Mouse (Mus musculus) spleen, embryonic (tissue): ENCODE data around the gene P2rx7.

Experiments
- CTCF ChIA-PET: fragments of 350-600 bp; sonication (Branson Sonifier 250); formaldehyde crosslinking; loops from one replicate; lab custom pipeline; 2022; lab: Charles Lee

P2rx7 gene

DNA sequence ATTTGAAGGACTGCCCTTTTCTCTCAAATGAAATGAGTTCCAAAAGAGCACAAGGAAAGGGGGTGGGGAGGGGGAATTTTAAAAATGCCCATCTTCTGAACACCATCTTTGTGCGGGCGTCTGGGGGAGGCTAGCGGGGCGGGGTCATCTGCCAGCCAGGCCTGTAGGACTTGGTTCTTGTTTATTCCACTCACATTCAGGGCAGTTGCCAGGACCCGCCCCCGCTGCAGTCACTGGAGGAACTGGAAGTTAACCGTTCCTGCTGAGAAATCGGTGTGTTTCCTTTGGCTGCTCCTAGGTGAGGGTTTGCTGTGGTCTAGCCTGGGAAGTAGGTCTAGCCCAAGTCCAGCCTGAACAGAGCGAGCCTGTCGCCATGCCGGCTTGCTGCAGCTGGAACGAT, at the start of gene P2rx7:
P2rx7 (plus strand) TSS at position 211 of the 400 bp plus-strand sequence.
- CTCF ChIA-PET, result no interaction called here

DNA sequence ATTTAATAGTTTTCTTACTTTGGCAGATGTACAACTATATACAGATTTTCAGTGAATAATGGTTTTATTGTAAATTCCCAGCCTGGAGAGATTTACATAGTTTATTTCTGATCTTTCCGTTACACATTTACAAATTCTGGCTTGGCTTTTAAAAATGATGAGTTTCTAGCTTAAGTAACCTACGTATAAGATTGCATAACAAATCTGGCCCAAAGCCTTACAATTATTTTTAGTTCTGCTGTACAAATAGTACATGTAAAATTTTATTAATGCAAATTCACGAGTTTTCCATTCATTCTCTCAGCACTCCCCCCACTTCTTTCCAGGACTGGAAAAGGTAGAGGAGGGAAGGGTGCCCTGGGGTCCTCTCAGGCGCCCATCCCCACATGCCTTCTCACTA, 48.2 kb upstream of the P2rx7 start:
- CTCF ChIA-PET, result no interaction called here

DNA sequence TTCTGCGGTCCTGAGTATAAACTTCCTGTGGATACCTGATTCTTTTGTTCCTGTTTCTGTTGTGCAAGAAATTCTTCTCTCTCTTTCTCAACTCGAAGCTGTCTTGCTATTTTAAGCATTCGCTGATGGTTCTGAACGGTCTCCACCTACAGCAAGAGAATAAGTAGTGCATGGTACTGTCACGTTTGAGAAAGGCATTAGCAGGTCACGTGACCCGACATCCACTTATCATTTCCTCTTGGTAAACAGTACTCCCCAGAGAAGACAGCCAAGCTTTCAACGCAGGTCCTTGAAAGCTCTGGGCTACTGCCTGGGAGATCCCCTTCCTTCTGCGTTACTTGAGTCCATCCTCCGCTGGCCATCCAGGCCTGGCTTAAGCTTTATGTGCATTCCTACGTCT, 41.5 kb upstream of the P2rx7 start:
- CTCF ChIA-PET, result interaction anchor here (0.6 to 0.7 kb wide), 2 partner anchors 291 to 425 kb away, joined by 3 to 4 read pairs; no protein-coding TSS in a partner anchor

DNA sequence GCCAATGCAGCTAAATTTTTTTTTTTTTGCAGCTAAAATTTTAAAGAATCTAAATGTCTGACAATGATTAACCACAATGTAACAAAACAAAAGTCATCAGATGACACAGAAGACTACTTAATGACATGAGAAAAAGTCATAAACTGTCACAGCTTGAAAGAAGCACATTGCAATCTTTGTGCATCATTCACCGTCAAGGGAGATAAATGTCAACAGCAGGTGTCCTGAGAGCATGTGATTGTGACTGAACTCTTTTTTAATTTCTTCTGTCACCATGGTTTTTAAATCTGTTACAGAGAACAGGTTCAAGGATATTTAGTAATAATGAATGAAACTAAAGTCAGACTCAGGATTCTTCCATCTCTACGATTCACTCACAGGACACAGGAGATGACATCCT, 38.8 kb upstream of the P2rx7 start:
- CTCF ChIA-PET, result interaction anchor here (0.6 kb wide), 1 partner anchor 132 kb away, joined by 5 read pairs; no protein-coding TSS in a partner anchor

DNA sequence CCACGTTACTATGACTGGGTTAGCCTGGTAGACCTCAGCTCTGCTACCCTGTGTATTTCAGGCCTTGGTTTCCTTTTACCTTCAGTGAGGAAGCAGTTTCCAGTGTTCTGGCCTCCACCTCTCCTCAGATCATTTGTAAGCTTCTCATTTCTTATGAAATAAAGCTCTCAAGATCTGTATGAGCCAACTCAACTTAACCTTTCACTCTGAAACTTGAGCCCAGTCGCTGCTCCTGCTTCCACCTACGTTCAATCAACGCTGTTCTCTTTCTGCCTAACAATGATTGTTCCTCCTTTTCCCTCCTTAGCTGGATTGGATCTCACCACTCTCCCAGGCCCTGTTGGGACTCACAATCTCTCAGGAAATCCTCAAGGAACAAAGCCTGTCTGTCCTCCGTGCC, 32.1 kb upstream of the P2rx7 start:
- CTCF ChIA-PET, result no interaction called here

DNA sequence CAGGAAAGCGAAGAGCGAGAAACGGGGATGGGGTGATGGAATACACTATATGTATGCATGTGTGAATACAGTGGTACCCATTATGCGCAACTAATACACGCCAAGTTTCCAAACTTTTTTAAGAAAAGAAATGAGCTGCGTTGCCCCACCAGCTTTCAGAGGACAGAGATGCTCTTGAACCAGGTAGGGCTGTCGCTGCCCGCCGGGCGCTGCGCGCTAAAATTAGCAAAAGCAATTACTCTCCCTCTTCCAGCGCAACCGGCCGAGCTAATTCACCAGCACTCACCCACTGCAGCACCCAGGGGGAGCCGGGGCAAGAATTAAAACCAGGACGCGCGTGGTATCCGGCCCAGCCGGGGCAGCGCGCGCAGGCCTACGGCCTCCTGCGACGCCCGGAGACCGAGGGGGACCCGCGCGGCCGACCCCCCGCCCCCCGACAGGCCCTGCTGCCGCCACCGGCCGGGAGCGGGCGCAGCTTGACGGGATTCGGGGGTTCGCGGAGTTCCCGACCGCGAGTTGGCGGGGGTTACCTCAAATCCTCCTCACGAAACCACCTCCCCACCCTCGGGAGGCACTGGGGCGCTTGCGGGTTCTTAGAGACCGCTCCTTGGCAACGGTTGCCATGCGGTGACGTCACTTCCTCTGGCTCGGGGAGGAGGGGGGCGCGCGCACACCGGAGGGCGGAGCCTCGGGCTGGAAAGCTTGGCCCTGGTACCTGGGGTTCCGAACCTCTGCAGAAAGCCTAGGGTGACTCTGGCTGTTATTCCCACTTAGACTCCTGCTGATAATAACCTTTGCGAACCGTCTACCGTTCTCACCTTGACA, 29.6 kb upstream of the P2rx7 start, which contains the start of gene Ift81:
Ift81 (minus strand) TSS at position 611 of the 825 bp plus-strand sequence.
- CTCF ChIA-PET, result interaction anchor here (0.6 kb wide), 1 partner anchor 356 kb away, joined by 3 read pairs; no protein-coding TSS in a partner anchor

DNA sequence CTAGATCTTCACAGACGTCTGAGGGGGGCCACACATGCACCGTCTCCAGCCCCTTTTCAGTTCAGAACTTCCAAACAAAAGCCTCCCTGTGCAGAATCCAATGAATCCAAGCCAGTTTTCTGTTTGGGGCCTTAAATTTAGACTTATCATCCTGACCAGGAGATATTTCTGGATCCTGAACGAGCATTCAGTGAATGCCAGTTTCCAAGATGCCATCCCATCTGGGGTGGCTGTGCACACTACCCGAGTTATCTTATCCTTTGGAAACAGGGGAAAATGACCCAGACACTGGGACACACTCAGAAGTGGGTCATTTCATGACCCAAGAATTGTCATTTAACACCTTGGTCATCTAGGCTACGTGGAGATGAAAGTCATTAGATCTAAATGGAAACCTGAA, 26.0 kb upstream of the P2rx7 start:
- CTCF ChIA-PET, result interaction anchor here (0.6 kb wide), 1 partner anchor 149 kb away, joined by 4 read pairs; no protein-coding TSS in a partner anchor

DNA sequence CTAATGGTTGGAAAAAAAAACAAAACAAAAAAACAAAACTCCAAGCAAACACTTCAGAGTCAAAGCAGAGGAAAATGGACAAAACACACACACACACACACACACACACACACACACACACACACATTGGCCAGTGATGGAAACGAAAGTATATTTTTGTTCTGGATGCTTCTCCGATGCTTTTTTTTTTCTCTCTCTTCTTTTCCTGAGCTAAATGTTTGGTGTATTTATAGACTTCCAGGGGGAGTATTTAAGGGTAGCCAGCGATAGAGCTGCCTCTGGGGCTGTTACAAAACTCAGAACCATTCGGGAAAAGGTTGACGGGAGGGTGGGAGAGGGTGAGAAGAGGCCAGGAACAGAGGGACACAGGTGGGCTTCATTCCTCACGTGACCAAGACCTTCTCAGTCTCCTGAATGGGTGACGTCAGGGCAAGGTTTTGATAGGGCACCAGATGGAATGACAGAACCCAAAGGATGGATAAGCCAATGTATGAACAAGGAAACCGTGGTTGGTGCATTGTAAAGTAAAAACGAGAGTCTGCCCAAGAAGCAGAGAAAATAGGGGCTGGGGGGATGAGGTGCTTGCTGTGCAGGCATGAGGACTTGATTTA, 23.9 kb upstream of the P2rx7 start:
- CTCF ChIA-PET, result interaction anchor here (0.6 to 0.7 kb wide), 2 partner anchors 594 to 1084 kb away, joined by 6 to 7 read pairs; no protein-coding TSS in a partner anchor

DNA sequence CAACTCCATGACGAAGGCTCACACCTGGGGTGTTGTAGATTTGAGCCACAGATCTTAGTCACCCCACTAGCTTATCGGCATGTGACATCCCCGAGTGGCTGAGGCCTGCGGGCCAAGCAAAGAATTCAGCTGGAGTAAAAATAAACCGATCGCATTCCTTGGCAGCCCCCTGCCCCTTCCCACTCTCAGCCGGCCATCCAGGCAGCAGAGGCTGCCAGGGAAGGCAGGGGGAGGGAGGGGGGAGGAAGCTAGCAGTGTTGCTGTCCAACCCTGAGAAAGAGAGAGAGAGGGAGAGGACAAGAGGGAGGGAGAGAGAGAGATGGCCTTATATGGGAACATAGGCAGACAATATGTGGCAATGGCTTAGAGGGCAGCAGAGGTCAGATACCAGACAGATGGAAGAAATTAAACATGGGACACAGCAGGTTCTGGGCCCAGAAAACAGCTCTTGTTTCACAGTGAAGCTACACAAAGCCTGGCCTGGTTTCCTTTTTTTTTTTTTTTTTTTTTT, 22.3 kb upstream of the P2rx7 start:
- CTCF ChIA-PET, result interaction anchor here (0.7 to 1.1 kb wide), 3 partner anchors 60 to 112 kb away, joined by 4 to 10 read pairs (median 5); no protein-coding TSS in a partner anchor

DNA sequence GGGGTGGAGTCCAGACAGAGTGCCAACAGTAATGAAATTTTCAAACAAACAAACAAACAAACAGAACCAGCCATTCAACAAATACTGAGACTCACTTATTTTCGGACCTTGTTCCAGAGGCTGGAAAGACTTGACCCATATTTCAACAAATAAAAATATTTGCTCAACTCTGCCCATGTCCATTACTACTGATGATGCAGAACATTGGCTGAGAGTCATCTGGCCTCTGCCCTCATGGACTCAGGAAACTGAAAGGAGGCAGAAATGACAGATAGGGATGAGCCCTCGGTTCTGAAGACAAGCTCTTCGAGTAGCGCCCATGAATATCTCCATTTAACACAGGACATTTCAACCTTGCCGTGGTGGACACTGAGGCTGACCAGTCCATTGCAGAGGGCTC, 21.2 kb upstream of the P2rx7 start:
- CTCF ChIA-PET, result no interaction called here

DNA sequence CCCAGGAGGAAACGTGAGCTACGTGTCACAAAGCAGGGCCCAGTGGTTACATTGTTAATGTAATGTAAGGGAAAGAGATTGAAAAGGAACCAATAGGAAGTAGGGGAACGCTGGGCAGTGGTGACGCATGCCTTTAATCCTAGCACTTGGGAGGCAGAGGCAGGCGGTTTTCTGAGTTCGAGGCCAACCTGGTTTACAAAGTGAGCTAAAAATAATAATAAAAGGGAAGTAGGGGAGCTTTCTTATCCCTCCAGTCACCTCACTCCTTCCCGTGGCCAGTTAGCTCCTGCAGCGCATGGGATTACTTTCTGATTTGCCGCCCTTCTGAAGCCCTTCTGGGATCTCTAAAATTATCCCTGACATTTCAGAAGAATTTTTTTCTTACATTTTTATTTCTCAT, 19.9 kb upstream of the P2rx7 start:
- CTCF ChIA-PET, result no interaction called here

DNA sequence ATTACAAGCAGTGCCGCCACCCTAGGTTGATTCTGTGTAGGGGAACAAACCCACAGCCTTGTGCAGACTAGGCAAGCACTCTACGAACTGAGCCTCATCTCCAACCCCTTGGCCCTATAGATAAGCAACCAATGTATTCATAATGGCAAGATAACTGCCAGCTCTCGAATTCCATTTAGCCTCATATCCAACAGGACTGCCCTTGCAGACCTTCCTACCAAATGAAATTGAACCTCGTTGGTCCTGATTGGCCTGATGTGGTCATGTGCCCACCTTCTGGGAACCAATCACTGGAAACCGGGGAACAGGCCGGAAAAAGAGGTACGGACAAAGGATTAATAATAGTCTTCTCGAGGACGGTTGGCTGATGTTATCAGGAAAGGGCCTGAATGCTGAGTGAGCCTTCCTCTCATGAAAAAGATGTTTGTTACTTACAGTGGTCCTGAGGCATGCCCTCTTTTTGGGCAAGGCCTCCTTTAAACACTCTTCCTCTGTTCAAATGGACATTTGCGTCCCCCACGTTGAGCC, 18.7 kb upstream of the P2rx7 start:
- CTCF ChIA-PET, result interaction anchor here (0.6 kb wide), 1 partner anchor 535 kb away, joined by 6 read pairs; no protein-coding TSS in a partner anchor

DNA sequence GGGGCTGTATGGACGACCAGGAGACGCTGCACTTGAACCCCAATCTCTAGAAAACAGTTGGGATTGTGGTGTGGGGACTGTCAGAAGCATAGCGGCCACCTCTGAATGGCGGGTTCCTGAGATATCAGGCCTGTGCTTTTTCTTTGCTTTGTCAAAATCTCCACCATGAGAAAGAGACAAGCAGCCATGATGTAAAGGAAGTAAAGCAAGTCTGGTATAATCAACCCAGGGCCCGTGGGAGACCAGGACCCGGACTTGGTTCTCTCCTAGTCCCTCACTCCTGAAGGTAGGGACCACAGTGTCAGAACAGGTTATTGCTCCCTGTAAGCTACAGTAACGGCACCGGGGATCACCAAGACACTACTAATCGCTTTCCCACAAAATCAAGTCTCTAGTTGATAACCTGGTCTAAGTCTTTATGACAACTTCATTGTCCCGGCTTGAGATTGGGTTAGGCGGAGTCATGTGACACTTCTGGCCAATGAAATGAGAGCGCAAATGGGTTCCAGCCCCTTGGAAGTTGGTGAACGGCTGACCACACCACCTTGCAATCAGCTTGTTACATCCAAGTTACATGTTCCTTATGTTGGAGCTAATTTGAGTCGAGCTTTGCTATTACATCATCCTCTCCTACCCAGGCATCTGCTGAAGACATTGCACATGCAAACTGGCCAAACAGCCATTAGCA, 18.0 kb upstream of the P2rx7 start:
- CTCF ChIA-PET, result interaction anchor here (0.6 kb wide), 1 partner anchor 77 kb away, joined by 3 read pairs; no protein-coding TSS in a partner anchor

DNA sequence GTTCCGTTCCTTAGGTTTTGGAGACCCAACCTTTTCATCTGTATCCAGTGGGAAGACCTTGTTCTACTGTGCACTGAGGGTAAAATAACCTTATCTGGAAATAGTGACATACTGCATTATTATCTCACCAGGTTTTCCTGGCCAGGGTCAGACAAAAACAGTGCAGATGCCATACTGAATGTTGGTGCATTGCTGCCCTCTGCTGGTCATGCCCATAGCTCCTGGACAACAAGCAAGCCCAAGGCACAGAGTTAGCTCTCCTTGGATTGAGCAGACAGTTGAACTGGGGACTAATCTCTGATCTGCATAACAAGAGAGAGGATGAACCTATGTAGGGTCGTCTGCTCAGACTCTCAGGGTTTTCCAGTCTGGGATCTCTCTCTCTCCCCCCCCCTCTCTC, 16.5 kb upstream of the P2rx7 start:
- CTCF ChIA-PET, result interaction anchor here (1.1 kb wide), 1 partner anchor 12 kb away, joined by 12 read pairs; no protein-coding TSS in a partner anchor

DNA sequence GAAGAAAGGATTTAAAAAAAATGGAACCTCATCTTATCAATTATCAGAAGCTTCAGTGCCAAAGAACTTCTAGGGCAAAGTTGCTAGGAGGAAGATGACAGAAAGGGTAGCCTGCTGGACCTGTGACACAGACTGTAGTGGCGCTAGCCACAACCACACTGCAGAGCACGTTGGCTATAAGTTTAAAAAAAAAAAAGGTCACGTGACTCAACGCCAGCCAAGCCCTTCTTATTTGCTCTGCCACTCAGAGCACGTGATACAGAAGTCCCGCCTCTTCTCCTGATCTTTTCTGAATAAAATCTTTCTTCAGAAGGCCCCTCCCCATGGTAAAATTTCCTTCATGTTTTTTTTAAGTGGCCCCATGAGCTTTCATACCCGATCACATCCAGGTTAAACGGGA, 8.5 kb upstream of the P2rx7 start:
- CTCF ChIA-PET, result interaction anchor here (0.7 kb wide), 1 partner anchor 18 kb away, joined by 4 read pairs; no protein-coding TSS in a partner anchor

DNA sequence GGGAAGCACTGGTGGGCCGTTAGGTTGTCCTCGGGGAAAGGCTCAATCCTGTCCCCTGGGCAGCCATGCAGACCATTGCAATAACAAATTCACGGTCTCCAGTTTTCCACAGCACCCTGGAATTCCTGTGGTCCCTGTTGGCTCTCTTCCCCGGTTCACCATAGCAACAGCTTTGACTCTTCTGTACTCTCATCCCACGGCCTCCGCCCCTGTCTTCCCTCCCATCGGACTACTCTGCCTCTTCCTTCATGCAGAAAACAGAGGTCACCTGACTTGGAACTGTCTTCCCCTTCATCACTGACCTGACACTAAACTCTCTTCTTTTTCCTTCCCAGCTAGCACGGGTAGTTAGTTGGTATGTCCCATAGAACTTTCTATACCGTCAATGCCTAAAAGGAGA, 7.4 kb upstream of the P2rx7 start:
- CTCF ChIA-PET, result no interaction called here

DNA sequence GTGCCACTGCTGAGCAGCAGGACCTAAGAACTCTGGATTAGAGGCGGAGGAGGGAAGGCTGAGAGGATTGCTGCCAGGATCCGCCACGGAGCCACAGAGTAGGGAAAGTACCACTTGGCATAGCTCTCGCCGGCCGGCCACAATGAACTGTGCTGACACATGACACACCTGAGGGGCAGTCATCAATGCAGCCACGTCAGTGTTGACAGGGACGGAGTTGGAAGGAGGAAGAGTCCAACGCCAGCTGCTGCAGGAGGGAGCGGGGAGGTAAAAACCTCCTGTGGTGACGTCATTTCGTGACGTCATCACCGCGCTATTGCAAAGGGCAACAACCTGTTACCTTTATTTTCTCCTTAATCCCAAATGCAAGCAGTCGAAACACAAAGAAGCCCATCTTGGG, 6.8 kb upstream of the P2rx7 start:
- CTCF ChIA-PET, result interaction anchor here (0.6 kb wide), 1 partner anchor 71 kb away, joined by 3 read pairs; no protein-coding TSS in a partner anchor

DNA sequence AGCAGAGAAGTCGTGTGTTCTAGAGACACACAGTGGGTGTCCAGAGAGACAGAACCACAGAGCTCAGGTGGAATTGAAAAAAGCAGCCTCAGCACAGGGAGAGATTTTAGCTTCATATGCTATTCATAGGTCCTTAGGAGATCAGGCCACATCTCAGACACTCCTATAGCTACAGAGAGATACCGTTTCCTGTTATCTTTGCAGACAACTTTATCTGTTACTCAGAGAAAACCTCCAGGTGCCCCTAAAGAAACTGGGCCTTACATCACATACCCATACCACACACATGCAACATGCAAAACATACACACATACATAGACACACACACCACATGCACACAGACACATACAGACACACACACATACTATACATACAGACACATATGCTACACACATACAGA, 5.4 kb upstream of the P2rx7 start:
- CTCF ChIA-PET, result interaction anchor here (0.6 kb wide), 1 partner anchor 506 kb away, joined by 5 read pairs; no protein-coding TSS in a partner anchor

DNA sequence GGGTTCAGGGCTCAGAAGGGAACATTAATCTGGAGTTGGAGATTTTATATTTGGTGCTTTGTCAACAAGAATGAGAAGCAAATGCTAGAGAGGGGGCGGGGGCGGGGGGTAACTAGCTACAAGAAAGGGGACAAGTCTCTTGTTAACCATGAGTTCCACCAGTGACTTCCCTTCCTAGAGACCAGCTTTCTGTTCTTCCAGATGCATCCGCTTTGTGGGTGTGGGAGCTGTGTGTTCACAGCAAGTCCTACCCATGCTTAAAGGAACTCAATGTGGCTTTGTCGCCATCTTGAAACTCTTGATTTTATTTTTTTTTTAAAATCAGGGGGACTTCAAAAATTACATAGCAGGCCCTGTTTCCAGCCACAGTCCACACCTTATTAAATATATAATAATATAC, 4.2 kb upstream of the P2rx7 start:
- CTCF ChIA-PET, result no interaction called here

DNA sequence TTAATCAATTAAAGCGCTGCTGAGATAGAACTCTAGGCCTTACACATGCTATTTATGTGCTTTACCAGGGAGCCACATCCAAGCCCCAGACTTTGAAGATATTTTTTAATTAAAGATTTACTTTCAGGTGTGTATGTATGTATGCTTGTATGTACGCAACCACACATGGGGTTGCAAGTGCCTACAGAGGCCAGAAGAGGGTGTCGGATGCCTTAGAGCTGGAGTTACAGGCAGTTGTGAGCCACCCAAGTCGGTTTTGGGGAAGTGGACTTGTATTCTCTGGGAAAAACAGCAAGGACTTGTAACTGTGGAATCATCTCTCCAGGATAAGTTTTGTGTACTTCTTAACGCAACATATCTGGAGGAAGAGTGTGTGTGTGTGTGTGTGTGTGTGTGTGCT, 3.7 kb upstream of the P2rx7 start:
- CTCF ChIA-PET, result no interaction called here

DNA sequence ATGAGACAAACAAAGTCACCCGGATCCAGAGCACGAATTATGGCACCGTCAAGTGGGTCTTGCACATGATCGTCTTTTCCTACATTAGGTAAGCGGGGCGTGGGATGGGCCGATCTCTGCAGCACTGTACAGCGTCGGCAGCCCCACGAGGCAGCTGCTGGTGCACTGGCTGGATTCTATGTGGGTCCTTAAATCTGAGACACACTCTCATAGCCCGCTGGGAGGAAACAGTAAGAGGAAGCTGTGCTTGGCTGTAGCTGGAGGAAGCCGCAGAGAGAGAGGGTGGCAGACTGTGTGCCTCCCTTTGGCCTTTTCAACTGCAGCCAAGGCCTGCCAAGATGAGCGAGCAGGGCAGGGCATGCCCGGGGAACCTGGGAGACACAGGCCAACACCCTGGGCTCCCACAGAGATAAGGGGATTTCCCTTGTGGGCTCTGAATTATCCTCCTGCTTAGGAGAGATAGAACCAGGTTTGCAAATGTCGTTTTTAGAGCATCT, 448 bp downstream of the P2rx7 start:
- CTCF ChIA-PET, result no interaction called here
